Mouse (Mus musculus): Measurements from ENCODE around the gene Slc7a4.
"Not testable (repeated sequence)": the region's sequence is repeated elsewhere in the genome, so short reads cannot be mapped to it uniquely, and the experiment has no call there.

Gene Slc7a4

DNA sequence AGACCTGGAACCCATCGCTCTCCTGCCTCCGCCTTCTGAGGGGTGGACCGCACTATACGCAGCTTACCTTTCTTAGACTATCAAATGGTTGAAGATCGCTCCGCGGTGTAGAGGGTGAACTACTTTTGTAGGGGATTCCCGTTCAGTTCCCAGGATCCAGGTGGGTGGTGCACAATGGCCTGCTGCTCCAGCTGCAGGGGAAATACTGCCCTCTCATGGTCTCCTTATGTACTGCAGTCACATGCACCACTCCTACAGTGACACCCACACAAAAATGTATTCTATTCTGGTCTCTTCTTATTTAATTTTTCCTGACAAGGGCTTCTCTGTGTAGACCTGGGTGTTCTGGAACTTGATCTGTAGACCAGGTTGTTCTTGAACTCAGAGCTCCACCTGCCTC, at the start of gene Slc7a4:
Slc7a4 (minus strand) TSS at position 151 of the 400 bp plus-strand sequence.
- DNase-seq (ENCODE audit: low spot score in 2 of 2): no peak

DNA sequence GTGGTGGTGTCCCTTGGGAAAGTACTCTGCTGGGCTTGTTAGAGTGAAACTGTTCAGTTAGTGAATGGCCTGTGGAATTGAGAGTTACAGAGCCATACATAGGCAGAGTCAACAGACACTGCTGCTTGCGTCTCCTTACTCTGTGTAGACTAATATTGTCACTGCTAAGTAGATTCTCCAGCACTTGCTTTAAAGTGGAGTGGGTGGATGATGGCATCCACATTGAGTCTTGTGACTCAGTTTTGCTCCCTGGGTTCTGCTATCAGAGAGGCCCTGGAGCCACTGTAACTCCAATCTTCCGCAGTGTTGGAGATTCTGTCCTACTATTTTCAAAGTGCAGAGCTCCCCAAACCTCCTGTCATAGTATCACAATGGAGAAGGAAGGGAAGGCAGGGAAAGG, 49.6 kb upstream of the Slc7a4 start:
- no peak for DNase-seq (ENCODE audit: low spot score in 2 of 2)

DNA sequence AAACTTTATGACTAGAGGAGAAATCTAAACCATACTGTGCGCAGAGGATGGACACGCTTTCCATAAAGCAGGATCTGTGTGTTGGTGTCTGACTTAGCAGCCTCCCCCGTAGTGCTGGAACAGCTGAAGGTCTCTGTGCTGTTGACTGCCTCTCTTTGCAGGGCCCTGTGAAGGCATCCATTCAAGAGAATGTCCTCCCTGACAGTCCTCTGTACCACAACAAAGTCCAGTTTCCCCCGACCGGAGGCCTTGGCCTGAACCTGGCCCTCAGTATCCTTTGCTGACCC, 43.2 kb upstream of the Slc7a4 start:
- DNase-seq (ENCODE audit: low spot score in 2 of 2): no peak

- no peak for DNase-seq (ENCODE audit: low spot score in 2 of 2)
Measured at GRCm38 (mm10) chr16:17625488-17626268, 42.7 kb upstream of the Slc7a4 start.

- DNase-seq (ENCODE audit: low spot score in 2 of 2): no peak
Measured at GRCm38 (mm10) chr16:17621936-17622335, 38.9 kb upstream of the Slc7a4 start.

DNA sequence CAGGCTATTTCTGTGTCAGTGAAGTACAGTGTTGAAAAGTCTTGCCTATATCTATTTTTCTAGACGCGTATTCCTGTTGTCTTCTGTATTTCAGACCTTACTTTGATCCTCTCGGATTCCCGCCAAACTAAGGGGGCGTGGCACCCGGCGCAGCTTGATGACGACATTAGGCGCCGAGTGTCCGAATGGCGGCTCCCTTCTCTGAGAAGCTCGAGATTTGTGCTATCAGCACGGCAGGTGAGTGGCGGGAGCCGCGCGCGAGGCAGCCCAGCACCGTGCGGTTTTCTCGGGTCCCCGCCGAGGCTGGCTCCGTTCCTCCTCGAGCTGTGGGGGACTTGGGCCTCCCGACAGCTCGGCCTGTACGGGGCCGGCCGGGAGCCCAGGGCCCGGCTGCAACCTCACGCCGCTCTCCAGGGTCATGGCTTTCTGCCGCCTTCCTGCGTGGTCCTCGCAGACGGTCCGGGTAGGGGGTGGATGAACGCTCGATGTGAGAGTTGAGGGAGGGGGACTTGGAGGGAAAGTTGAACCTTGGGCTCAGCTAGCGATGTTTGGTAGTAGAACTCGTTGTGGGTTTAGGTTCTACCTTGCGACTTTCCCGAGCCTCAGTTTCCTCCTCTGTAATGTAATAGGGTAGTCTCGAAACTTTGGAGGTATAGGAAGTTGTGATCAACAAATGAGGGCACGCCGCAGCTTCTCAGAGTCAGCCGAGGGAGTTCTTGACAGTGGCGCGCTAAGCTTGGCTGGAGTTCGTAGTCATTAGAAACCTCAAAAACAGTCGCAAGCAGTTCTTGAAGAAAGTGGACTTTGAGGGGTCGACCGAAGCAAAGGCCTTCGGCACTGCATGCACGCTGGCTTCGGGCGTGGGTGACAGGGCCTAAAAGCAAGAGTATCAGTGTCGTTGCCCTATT, 36.4 kb upstream of the Slc7a4 start, which contains the start of gene Smpd4:
Smpd4 (plus strand) TSS at position 157 of the 908 bp plus-strand sequence.
- DNase-seq (ENCODE audit: low spot score in 2 of 2): peak; percentile 77 to 88

- peak in 1 of 2 experiments; percentile 33 for DNase-seq (ENCODE audit: low spot score in 2 of 2)
Measured at GRCm38 (mm10) chr16:17617922-17618565, 35.0 kb upstream of the Slc7a4 start.

GRCm38 (mm10) chr16:17616212-17616611, 33.2 kb upstream of the Slc7a4 start:
- no peak for DNase-seq (ENCODE audit: low spot score in 2 of 2)

DNA sequence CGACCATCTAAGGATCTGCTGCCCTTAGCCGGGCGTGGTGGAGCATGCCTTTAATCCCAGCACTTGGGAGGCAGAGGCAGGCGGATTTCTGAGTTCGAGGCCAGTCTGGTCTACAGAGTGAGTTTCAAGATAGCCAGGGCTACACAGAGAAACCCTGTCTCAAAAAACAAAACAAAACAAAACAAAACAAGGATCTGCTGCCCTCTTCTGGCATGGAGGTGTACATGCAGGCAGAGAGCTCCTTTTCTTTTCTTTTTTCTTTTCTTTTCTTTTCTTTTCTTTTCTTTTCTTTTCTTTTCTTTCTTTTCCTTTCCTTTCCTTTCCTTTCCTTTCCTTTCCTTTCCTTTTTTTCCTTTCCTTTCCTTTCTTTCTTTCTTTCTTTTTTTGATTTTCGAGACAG, 31.7 kb upstream of the Slc7a4 start:
- not testable (repeated sequence) for DNase-seq (ENCODE audit: low spot score in 2 of 2)

- no peak for DNase-seq (ENCODE audit: low spot score in 2 of 2)
Measured at GRCm38 (mm10) chr16:17611383-17611782, 28.4 kb upstream of the Slc7a4 start.

GRCm38 (mm10) chr16:17605684-17606083, 22.7 kb upstream of the Slc7a4 start:
- no peak for DNase-seq (ENCODE audit: low spot score in 2 of 2)

GRCm38 (mm10) chr16:17604941-17605340, 21.9 kb upstream of the Slc7a4 start:
- no peak for DNase-seq (ENCODE audit: low spot score in 2 of 2)

DNA sequence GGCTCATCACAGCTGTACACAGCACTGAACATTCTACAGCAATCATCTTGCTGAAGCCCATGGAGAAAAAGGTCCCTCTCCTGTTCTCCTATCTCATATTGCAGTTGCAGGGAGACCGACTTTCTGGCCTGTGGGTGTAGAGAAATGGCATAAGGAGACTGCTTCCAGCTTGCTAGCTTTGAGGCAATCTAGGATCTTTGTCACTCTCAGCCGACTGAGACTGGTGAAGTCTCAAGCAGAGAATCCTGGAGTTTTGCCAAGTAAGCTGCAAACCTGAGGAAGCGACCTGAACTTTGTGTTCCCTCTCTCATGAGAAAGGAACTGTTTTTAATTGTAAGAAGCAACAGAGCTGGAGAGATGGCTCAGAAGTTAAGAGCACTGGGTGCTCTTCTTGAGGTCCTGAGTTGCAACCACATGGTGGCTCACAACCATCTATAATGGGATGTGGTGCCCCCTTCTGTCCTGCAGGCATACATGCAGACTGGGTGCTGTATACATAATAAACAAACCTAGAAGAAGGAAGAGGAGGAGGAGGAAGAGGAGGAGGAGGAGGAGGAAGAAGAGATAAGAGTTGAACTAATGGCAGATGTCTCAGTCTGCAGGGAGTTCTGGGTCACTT, 18.0 kb upstream of the Slc7a4 start:
- no peak for DNase-seq (ENCODE audit: low spot score in 2 of 2)

GRCm38 (mm10) chr16:17590731-17591130, 7.7 kb upstream of the Slc7a4 start:
- no peak for DNase-seq (ENCODE audit: low spot score in 2 of 2)

DNA sequence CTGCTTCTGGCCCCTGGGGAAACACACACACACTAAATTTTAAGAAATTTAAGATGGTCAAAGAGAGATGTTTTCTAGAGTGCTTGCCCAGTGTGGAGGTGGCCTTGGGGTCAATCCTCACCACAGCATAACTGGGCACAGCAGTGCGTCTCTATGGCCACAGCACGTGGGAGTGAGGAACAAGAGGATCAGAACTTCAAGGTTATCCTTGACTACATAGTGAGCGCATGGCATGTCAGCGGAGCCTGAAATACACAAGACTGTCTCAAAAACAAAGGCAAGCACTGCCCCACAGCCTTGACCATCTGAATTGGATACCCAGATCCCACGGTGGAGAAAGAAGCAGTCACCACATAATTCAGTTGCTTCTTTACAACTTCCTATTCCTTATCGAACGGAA, 1.5 kb upstream of the Slc7a4 start:
- no peak for DNase-seq (ENCODE audit: low spot score in 2 of 2)

DNA sequence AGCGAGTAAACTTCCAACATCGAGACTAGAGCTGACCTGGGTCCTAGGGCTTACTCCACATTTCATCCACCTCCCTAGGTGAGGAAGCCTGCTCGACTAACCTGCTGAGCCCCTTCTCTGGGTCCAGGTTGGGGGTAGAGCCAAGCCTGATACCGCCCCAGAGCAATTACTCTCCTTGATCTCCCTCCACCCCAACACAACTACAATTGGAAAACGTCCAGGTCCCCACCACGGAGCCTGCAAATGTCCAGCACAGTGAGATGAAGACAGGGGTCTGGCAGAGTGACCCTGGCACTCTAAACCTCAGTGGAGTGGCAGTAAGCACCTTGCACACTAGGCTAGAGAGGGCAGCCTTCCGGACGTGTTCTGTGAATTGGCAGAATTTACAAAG, 6.2 kb downstream of the Slc7a4 start:
- no peak for DNase-seq (ENCODE audit: low spot score in 2 of 2)

DNA sequence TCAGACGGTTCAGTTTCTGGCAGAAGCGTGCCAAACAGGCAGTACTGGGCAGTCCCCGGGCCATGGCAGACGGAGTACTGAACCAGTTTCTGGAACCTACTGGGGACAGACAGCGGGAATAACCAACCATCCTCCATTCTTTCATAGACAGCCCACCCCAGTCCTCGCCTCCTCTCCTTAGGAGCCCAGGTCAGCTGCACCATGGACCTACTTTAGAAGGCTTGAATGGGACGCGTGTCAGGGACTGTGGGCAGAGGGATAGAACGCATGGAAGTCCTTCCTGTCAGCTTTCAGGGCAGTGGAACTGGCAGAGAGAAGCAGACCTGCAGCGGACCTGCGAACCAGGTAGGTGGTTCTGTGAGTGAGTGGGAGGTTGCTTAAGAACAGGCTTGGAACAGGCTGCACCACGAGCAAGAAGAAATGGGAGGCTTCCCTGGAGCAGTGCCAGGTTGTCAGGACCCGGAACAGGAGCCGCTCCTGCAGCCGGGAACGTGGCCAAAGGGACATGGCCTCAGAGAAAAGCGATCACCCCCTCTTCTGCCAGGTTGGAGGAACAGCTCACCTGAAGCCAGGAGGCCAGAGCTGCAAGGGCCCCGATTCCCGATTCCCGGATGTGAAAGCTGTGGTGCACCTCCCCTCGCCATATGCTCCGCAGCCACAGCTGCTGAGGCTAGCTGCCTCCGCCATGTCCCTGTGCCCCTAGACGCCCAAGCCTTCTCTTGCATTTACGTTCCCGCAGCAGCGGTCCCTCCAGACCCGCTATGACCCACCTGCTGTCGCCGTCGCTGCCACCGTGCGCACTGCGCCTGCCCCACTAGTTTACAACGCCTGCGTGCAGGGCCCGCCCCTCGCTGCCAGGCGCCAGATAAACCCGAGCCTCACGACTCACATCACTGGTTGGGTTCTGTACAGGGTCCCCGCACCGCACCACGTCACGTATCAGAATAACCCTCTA, 6.9 kb downstream of the Slc7a4 start:
- DNase-seq (ENCODE audit: low spot score in 2 of 2): peak; percentile 61 to 65

GRCm38 (mm10) chr16:17566186-17566585, 16.8 kb downstream of the Slc7a4 start:
- no peak for DNase-seq (ENCODE audit: low spot score in 2 of 2)

DNA sequence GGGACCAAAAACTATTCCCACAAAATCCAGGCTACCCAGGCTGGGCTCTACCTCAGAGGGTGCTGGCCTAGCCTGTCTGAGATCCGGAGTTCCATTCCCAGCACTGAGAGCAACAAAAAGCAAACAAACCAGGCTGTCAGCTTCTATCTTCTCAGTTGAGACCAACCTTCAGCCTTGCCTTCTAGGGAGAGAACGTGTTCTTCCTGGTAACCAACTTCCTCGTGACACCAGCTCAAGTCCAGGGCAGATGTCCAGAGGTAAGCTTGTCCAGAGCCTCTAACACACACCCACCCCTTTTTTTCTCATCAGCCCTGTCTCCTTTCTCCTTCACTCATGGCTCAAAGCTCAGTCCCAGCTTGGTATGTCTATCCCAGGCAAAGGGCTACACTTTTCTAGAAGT, 18.2 kb downstream of the Slc7a4 start:
- DNase-seq (ENCODE audit: low spot score in 2 of 2): no peak

DNA sequence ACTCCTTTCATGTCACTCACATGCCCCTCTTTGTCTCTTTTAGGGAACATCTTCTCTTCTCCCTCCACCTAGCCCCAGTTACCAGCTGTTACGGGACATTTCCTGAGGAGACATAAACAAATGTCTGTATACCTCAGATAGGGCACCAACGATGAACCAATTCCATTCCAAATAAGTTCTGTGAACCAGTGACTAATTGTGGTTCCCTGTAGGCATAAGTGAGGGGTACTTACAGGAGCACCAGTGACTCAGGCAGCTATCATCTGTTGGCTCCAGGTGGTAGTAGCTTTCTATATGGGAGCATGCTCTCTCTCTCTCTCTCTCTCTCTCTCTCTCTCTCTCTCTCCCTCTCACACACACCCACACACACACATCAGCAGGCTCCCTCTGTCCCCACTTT, 18.8 kb downstream of the Slc7a4 start:
- DNase-seq (ENCODE audit: low spot score in 2 of 2): no peak

GRCm38 (mm10) chr16:17563580-17563979, 19.4 kb downstream of the Slc7a4 start:
- DNase-seq (ENCODE audit: low spot score in 2 of 2): no peak

All from frontal cortex, postnatal 10 days (tissue).